Mouse (Mus musculus): Measurements from ENCODE around the gene Psg22. TPM values are rescaled to one million over a fixed set of nuclear protein-coding genes. Genes with fewer than 3 reads are reported as not detected.
A peak's percentile ranks its signal among the peaks of the same experiment; 100 is the strongest.
"Not testable (repeated sequence)": the region's sequence is repeated elsewhere in the genome, so short reads cannot be mapped to it uniquely, and the experiment has no call there.

Gene Psg22
- polyA plus RNA-seq, 1 experiment from 2014 or later = not detected

GRCm38 (mm10) chr7:18747420-18747819, 29.5 kb downstream of the Psg22 start:
- WGBS = 38% methylated on average over 2 of the region's 2 CpGs
- not testable (repeated sequence) for H3K4me1 ChIP-seq; H3K27ac ChIP-seq; H3K9me3 ChIP-seq; H3K4me2 ChIP-seq (replicated peaks); H3K27me3 ChIP-seq (replicated peaks); ATAC-seq (ENCODE audit: low FRiP score, low read depth); H3K9ac ChIP-seq; H3K36me3 ChIP-seq; H3K4me3 ChIP-seq

- no peak overlapping the region for H3K9ac ChIP-seq
- no peaks in the 10 kb centered on the region for H3K36me3 ChIP-seq
- peaks cover 5% of the 10 kb centered on the region; the same call in 1 of the 2 replicates for H3K9me3 ChIP-seq
- H3K4me3 ChIP-seq = no peak overlapping the region
- peaks cover 8% of the 10 kb centered on the region for H3K27me3 ChIP-seq (replicated peaks)
- H3K4me1 ChIP-seq = no peaks in the 10 kb centered on the region
- ATAC-seq (ENCODE audit: low FRiP score, low read depth) = no peak
- no peak overlapping the region for H3K27ac ChIP-seq
- 13% methylated on average over 6 of the region's 6 CpGs for WGBS
- H3K4me2 ChIP-seq (replicated peaks) = no peak overlapping the region
Measured at GRCm38 (mm10) chr7:18748994-18749895, 31.4 kb downstream of the Psg22 start.

GRCm38 (mm10) chr7:18749896-18750477, 32.1 kb downstream of the Psg22 start:
- H3K9ac ChIP-seq; H3K9me3 ChIP-seq; H3K4me1 ChIP-seq; H3K27me3 ChIP-seq (replicated peaks); H3K27ac ChIP-seq; H3K4me2 ChIP-seq (replicated peaks); H3K36me3 ChIP-seq; H3K4me3 ChIP-seq: not testable (repeated sequence)
- 57% methylated on average over 11 of the region's 13 CpGs for WGBS
- peak; percentile 65; the same call in 1 of the 2 replicates for ATAC-seq (ENCODE audit: low FRiP score, low read depth)

- not testable (repeated sequence) for H3K4me2 ChIP-seq (replicated peaks); H3K27me3 ChIP-seq (replicated peaks); H3K27ac ChIP-seq; H3K9me3 ChIP-seq; H3K4me1 ChIP-seq; H3K9ac ChIP-seq; ATAC-seq (ENCODE audit: low FRiP score, low read depth); H3K36me3 ChIP-seq; H3K4me3 ChIP-seq
- WGBS = 92% methylated on average over 7 of the region's 7 CpGs
Measured at GRCm38 (mm10) chr7:18760152-18760551, 42.3 kb downstream of the Psg22 start.

GRCm38 (mm10) chr7:18762885-18763284, 45.0 kb downstream of the Psg22 start:
- not testable (repeated sequence) for ATAC-seq (ENCODE audit: low FRiP score, low read depth); H3K9me3 ChIP-seq; H3K4me3 ChIP-seq; H3K4me1 ChIP-seq; H3K27me3 ChIP-seq (replicated peaks); H3K4me2 ChIP-seq (replicated peaks); H3K27ac ChIP-seq; H3K9ac ChIP-seq; H3K36me3 ChIP-seq
- 40% methylated on average over 1 of the region's 2 CpGs for WGBS

Other genes with a start within 250 kb of the Psg22 start
- gene Psg26, start 233.9 kb upstream of the Psg22 start, polyA plus RNA-seq (2016; fragmentation: Nextera tagmentation; extraction: Ambion mirVana) = not detected in 2 replicates
- 0.06 TPM in 1 of 2 replicates, not detected in the other for gene Psg25, start 185.8 kb upstream of the Psg22 start, polyA plus RNA-seq (2016; fragmentation: Nextera tagmentation; extraction: Ambion mirVana)
- gene Psg27, start 150.8 kb upstream of the Psg22 start, polyA plus RNA-seq (2016; fragmentation: Nextera tagmentation; extraction: Ambion mirVana) = not detected in 2 replicates
- not detected in 2 replicates for gene Psg23, start 101.6 kb upstream of the Psg22 start, polyA plus RNA-seq (2016; fragmentation: Nextera tagmentation; extraction: Ambion mirVana)
- gene Psg21, start 61.4 kb upstream of the Psg22 start, polyA plus RNA-seq (2016; fragmentation: Nextera tagmentation; extraction: Ambion mirVana) = not detected in 2 replicates
- gene Psg20, start 31.9 kb upstream of the Psg22 start, polyA plus RNA-seq (2016; fragmentation: Nextera tagmentation; extraction: Ambion mirVana) = not detected in 2 replicates
- not detected in 2 replicates for gene Psg19, start 80.4 kb downstream of the Psg22 start, polyA plus RNA-seq (2016; fragmentation: Nextera tagmentation; extraction: Ambion mirVana)
- gene Psg17, start 103.5 kb downstream of the Psg22 start, polyA plus RNA-seq (2016; fragmentation: Nextera tagmentation; extraction: Ambion mirVana) = not detected in 2 replicates
- 0.10 and 0.34 TPM in 2 replicates for gene Mill2, start 121.9 kb downstream of the Psg22 start, polyA plus RNA-seq (2016; fragmentation: Nextera tagmentation; extraction: Ambion mirVana)
- gene Pglyrp1, start 153.2 kb downstream of the Psg22 start, polyA plus RNA-seq (2016; fragmentation: Nextera tagmentation; extraction: Ambion mirVana) = 3.9 and 4.7 TPM in 2 replicates
- gene Ccdc61, start 192.3 kb downstream of the Psg22 start, polyA plus RNA-seq (2016; fragmentation: Nextera tagmentation; extraction: Ambion mirVana) = 32.9 and 34.0 TPM in 2 replicates
- gene Nova2, start 207.8 kb downstream of the Psg22 start, polyA plus RNA-seq (2016; fragmentation: Nextera tagmentation; extraction: Ambion mirVana) = 12.1 and 12.6 TPM in 2 replicates